Mouse (Mus musculus): ENCODE measurements around the gene Lsm2. TPM values are rescaled to one million over a fixed set of nuclear protein-coding genes. Genes with fewer than 3 reads are reported as not detected.

Lsm2 gene
- polyA plus RNA-seq, 1 experiment = 88.2 TPM

GRCm38 (mm10) chr17:35007387-35007991 lies 25.8 kb downstream of the Lsm2 start:
- Histone ChIP-seq H3K36me3 (ENCODE audit: control insufficient read depth, insufficient read depth, low read length) (no peaks in the 10 kb centered on the region; the same call in 1 of the 2 replicates), H3K27me3 (replicated peaks; ENCODE audit: control insufficient read depth, insufficient read depth, low read length) (no peaks in the 10 kb centered on the region), H3K4me1 (ENCODE audit: control insufficient read depth, insufficient read depth, low read length) (no peaks in the 10 kb centered on the region), H3K4me3 (ENCODE audit: insufficient read depth, low read depth, low read length) (no peak overlapping the region), H3K27ac (ENCODE audit: insufficient read depth, low read depth, low read length) (no peak overlapping the region)
- 93% methylated on average over 7 of the region's 7 CpGs for WGBS
- no peak for DNase-seq
- TF ChIP-seq CTCF (conservative IDR thresholded peaks at IDR 0.05; ENCODE audit: insufficient read depth, insufficient read length, low read depth, low read length) (no peak), POLR2A (IDR thresholded peaks at IDR 0.05; ENCODE audit: low read depth, low read length) (no peak)

- Histone ChIP-seq H3K27me3 (replicated peaks; ENCODE audit: control insufficient read depth, insufficient read depth, low read length) (no peaks in the 10 kb centered on the region), H3K27ac (ENCODE audit: insufficient read depth, low read depth, low read length) (no peak overlapping the region), H3K36me3 (ENCODE audit: control insufficient read depth, insufficient read depth, low read length) (no peaks in the 10 kb centered on the region; the same call in 1 of the 2 replicates), H3K4me1 (ENCODE audit: control insufficient read depth, insufficient read depth, low read length) (no peaks in the 10 kb centered on the region), H3K4me3 (ENCODE audit: insufficient read depth, low read depth, low read length) (no peak overlapping the region)
- 65% methylated on average over 7 of the region's 7 CpGs for WGBS
- no peak for DNase-seq
- TF ChIP-seq CTCF (conservative IDR thresholded peaks at IDR 0.05; ENCODE audit: insufficient read depth, insufficient read length, low read depth, low read length) = no peak
- TF ChIP-seq POLR2A (IDR thresholded peaks at IDR 0.05; ENCODE audit: low read depth, low read length) = no peak
Observed at GRCm38 (mm10) chr17:35009586-35009985, 27.9 kb downstream of the Lsm2 start.

- no peak overlapping the region for H3K27ac ChIP-seq (ENCODE audit: insufficient read depth, low read depth, low read length)
- TF ChIP-seq CTCF (conservative IDR thresholded peaks at IDR 0.05; ENCODE audit: insufficient read depth, insufficient read length, low read depth, low read length) = no peak
- TF ChIP-seq POLR2A (IDR thresholded peaks at IDR 0.05; ENCODE audit: low read depth, low read length) = no peak
- 90% methylated on average over 8 of the region's 8 CpGs for WGBS
- H3K4me3 ChIP-seq (ENCODE audit: insufficient read depth, low read depth, low read length) = no peak overlapping the region
- H3K4me1 ChIP-seq (ENCODE audit: control insufficient read depth, insufficient read depth, low read length) = no peaks in the 10 kb centered on the region
- no peaks in the 10 kb centered on the region for H3K27me3 ChIP-seq (replicated peaks; ENCODE audit: control insufficient read depth, insufficient read depth, low read length)
- no peak for DNase-seq
- H3K36me3 ChIP-seq (ENCODE audit: control insufficient read depth, insufficient read depth, low read length) = no peaks in the 10 kb centered on the region; the same call in 1 of the 2 replicates
Observed at GRCm38 (mm10) chr17:35011440-35011839, 29.8 kb downstream of the Lsm2 start.

- H3K4me1 ChIP-seq (ENCODE audit: control insufficient read depth, insufficient read depth, low read length) = no peaks in the 10 kb centered on the region
- no peak for TF ChIP-seq POLR2A (IDR thresholded peaks at IDR 0.05; ENCODE audit: low read depth, low read length)
- TF ChIP-seq CTCF (conservative IDR thresholded peaks at IDR 0.05; ENCODE audit: insufficient read depth, insufficient read length, low read depth, low read length) = no peak
- no peaks in the 10 kb centered on the region for H3K27me3 ChIP-seq (replicated peaks; ENCODE audit: control insufficient read depth, insufficient read depth, low read length)
- H3K4me3 ChIP-seq (ENCODE audit: insufficient read depth, low read depth, low read length) = no peak overlapping the region
- no peak overlapping the region for H3K27ac ChIP-seq (ENCODE audit: insufficient read depth, low read depth, low read length)
- WGBS = 89% methylated on average over 13 of the region's 13 CpGs
- DNase-seq = no peak
- no peaks in the 10 kb centered on the region; the same call in 1 of the 2 replicates for H3K36me3 ChIP-seq (ENCODE audit: control insufficient read depth, insufficient read depth, low read length)
Observed at GRCm38 (mm10) chr17:35012430-35012829, 30.8 kb downstream of the Lsm2 start.

GRCm38 (mm10) chr17:35013221-35013620 lies 31.6 kb downstream of the Lsm2 start:
- no peaks in the 10 kb centered on the region; the same call in 1 of the 2 replicates for H3K36me3 ChIP-seq (ENCODE audit: control insufficient read depth, insufficient read depth, low read length)
- TF ChIP-seq CTCF (conservative IDR thresholded peaks at IDR 0.05; ENCODE audit: insufficient read depth, insufficient read length, low read depth, low read length) (no peak), POLR2A (IDR thresholded peaks at IDR 0.05; ENCODE audit: low read depth, low read length) (no peak)
- no peaks in the 10 kb centered on the region for H3K4me1 ChIP-seq (ENCODE audit: control insufficient read depth, insufficient read depth, low read length)
- H3K27ac ChIP-seq (ENCODE audit: insufficient read depth, low read depth, low read length) = no peak overlapping the region
- 77% methylated on average over 6 of the region's 6 CpGs for WGBS
- no peak overlapping the region for H3K4me3 ChIP-seq (ENCODE audit: insufficient read depth, low read depth, low read length)
- H3K27me3 ChIP-seq (replicated peaks; ENCODE audit: control insufficient read depth, insufficient read depth, low read length) = no peaks in the 10 kb centered on the region
- DNase-seq = no peak

- no peak for DNase-seq
- TF ChIP-seq CTCF (conservative IDR thresholded peaks at IDR 0.05; ENCODE audit: insufficient read depth, insufficient read length, low read depth, low read length) = no peak
- TF ChIP-seq POLR2A (IDR thresholded peaks at IDR 0.05; ENCODE audit: low read depth, low read length) = no peak
- Histone ChIP-seq H3K36me3 (ENCODE audit: control insufficient read depth, insufficient read depth, low read length) (no peaks in the 10 kb centered on the region; the same call in 1 of the 2 replicates), H3K4me1 (ENCODE audit: control insufficient read depth, insufficient read depth, low read length) (no peaks in the 10 kb centered on the region), H3K27ac (ENCODE audit: insufficient read depth, low read depth, low read length) (no peak overlapping the region), H3K4me3 (ENCODE audit: insufficient read depth, low read depth, low read length) (no peak overlapping the region), H3K27me3 (replicated peaks; ENCODE audit: control insufficient read depth, insufficient read depth, low read length) (no peaks in the 10 kb centered on the region)
- 92% methylated on average over 16 of the region's 16 CpGs for WGBS
Observed at GRCm38 (mm10) chr17:35015296-35015695, 33.6 kb downstream of the Lsm2 start.

- WGBS = 36% methylated on average over 12 of the region's 12 CpGs
- TF ChIP-seq POLR2A (IDR thresholded peaks at IDR 0.05; ENCODE audit: low read depth, low read length) (no peak), CTCF (conservative IDR thresholded peaks at IDR 0.05; ENCODE audit: insufficient read depth, insufficient read length, low read depth, low read length) (no peak)
- H3K27ac ChIP-seq (ENCODE audit: insufficient read depth, low read depth, low read length) = no peak within 1 kb of the TSS
- DNase-seq = peak; percentile 58
- no peak within 1 kb of the TSS for H3K4me3 ChIP-seq (ENCODE audit: insufficient read depth, low read depth, low read length)
- no peaks in the 10 kb centered on the region for H3K4me1 ChIP-seq (ENCODE audit: control insufficient read depth, insufficient read depth, low read length)
- H3K27me3 ChIP-seq (replicated peaks; ENCODE audit: control insufficient read depth, insufficient read depth, low read length) = no peaks in the 10 kb centered on the region
- no peaks in the 10 kb centered on the region; the same call in 1 of the 2 replicates for H3K36me3 ChIP-seq (ENCODE audit: control insufficient read depth, insufficient read depth, low read length)
Observed at GRCm38 (mm10) chr17:35016376-35016775, 34.7 kb downstream of the Lsm2 start, which contains the start of gene Vwa7. Gene Vwa7 (plus strand): TSS chr17:35016579.

All from kidney, adult 2 months (tissue).